Mouse (Mus musculus): ENCODE results near the gene Dhx30.
A peak's percentile ranks its signal among the peaks of the same experiment; 100 is the strongest.

GRCm38 (mm10) chr9:110100627-110101600, 16.7 kb downstream of the Dhx30 start:
- TF ChIP-seq CTCF (IDR thresholded peaks at IDR 0.05; ENCODE audit: borderline replicate concordance, control insufficient read depth, extremely low read depth, insufficient read depth, low read length, poor library complexity) (peak; percentile 98), POLR2A (IDR thresholded peaks at IDR 0.05; ENCODE audit: control insufficient read depth, extremely low read depth, insufficient read depth, low read length, poor library complexity) (no peak)

Measured in thymus, adult 2 months (tissue).